Mouse (Mus musculus): Measurements from ENCODE around the gene Fbxl22.

DNA sequence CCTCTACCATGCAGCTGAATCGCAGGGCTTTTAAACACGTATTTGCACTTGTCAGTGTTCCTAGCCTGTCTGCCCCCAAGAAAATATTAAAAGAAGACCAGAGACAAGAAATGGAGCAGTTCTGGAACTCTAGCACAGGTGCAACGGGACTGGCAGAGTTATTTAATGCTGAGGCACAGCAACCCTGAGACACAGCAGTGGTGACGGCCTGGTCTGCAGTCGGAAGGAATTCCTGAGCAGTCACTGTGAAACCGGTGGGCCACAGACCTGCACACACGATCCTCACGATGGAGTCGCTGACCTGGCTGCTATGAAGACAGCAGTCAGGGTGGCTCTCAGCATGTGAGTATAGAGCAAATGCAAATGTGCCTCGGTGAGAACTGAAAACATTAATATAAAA lies 3.4 kb upstream of the Fbxl22 start:
- TF ChIP-seq CTCF (conservative IDR thresholded peaks at IDR 0.05; ENCODE audit: insufficient read depth, insufficient read length, low read depth, low read length) (no peak), POLR2A (IDR thresholded peaks at IDR 0.05; ENCODE audit: low read depth, low read length) (no peak)
